Mouse (Mus musculus): ENCODE data around the gene Pdss2. TPM values are rescaled to one million over a fixed set of nuclear protein-coding genes. Genes with fewer than 3 reads are reported as not detected.
"Not testable (repeated sequence)": the region's sequence is repeated elsewhere in the genome, so short reads cannot be mapped to it uniquely, and the experiment has no call there.

The Pdss2 gene
- polyA plus RNA-seq, 1 experiment from 2014 or later = 17.6 TPM

DNA sequence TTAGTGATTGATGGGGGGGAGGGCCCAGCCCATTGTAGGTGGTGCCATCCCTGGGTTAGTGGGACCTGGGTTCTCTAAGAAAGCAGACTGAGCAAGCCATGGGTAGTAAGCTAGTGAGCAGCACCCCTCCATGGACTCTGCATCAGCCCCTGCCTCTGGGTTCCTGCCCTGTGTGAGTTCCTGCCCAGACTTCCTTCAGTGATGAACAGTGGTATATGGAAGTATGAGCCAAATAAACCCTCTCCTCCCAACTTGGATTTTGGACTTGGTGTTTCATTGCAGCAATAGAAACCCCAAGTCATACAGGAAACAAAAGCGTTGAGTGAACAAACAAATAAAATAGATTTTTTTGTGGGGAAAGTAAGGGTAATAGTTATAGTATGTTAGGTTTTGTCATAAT, 35.7 kb downstream of the Pdss2 start:
- H3K4me1 ChIP-seq (ENCODE audit: control insufficient read depth, insufficient read depth, low read length); H3K4me3 ChIP-seq (ENCODE audit: low read length); H3K27ac ChIP-seq (ENCODE audit: low read depth, low read length); H3K27me3 ChIP-seq (ENCODE audit: control insufficient read depth, insufficient read depth, low read length); H3K36me3 ChIP-seq (ENCODE audit: control insufficient read depth, insufficient read depth, low read length); H3K4me2 ChIP-seq (replicated peaks; ENCODE audit: low read depth, low read length); H3K9me3 ChIP-seq (ENCODE audit: control insufficient read depth, low read length); H3K9ac ChIP-seq (ENCODE audit: low read depth, low read length); ATAC-seq (ENCODE audit: low FRiP score, low TSS enrichment): not testable (repeated sequence)
- WGBS = no CpG with 5 or more reads among the region's 1 CpGs

- not testable (repeated sequence) for H3K27me3 ChIP-seq (ENCODE audit: control insufficient read depth, insufficient read depth, low read length); H3K4me2 ChIP-seq (replicated peaks; ENCODE audit: low read depth, low read length); H3K4me3 ChIP-seq (ENCODE audit: low read length); ATAC-seq (ENCODE audit: low FRiP score, low TSS enrichment); H3K4me1 ChIP-seq (ENCODE audit: control insufficient read depth, insufficient read depth, low read length); H3K36me3 ChIP-seq (ENCODE audit: control insufficient read depth, insufficient read depth, low read length); H3K9me3 ChIP-seq (ENCODE audit: control insufficient read depth, low read length); H3K9ac ChIP-seq (ENCODE audit: low read depth, low read length); H3K27ac ChIP-seq (ENCODE audit: low read depth, low read length)
- WGBS = 86% methylated on average over 8 of the region's 8 CpGs
Measured at GRCm38 (mm10) chr10:43257500-43257899, 36.2 kb downstream of the Pdss2 start.

DNA sequence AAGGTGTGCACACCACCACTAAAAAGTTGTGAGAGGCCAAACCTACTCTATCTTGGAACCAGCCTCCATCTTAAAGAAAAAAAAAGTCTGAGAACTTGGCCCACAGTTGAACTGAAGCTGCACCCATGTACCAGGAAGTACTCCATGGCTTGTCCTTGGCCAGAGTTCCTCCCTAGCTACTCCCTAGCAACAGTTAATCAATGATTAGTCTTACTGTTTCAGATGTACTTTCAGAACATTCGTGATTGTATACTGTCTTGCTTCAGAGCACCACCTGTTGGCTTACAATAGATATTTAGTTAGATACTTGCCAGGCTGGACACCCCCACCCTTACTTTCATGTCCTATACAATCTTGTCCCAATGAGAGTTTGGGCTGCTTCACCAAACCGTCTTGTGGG, 50.0 kb downstream of the Pdss2 start:
- no peak overlapping the region for H3K9ac ChIP-seq (ENCODE audit: low read depth, low read length)
- 82% methylated on average over 2 of the region's 2 CpGs for WGBS
- no peaks in the 10 kb centered on the region for H3K4me1 ChIP-seq (ENCODE audit: control insufficient read depth, insufficient read depth, low read length)
- H3K4me3 ChIP-seq (ENCODE audit: low read length) = no peak overlapping the region
- no peak overlapping the region for H3K4me2 ChIP-seq (replicated peaks; ENCODE audit: low read depth, low read length)
- 0 out of 2 replicates have a peak, but pooled peaks cover 4% of the 10 kb centered on the region for H3K9me3 ChIP-seq (ENCODE audit: control insufficient read depth, low read length)
- no peaks in the 10 kb centered on the region for H3K27me3 ChIP-seq (ENCODE audit: control insufficient read depth, insufficient read depth, low read length)
- no peak overlapping the region for H3K27ac ChIP-seq (ENCODE audit: low read depth, low read length)
- ATAC-seq (ENCODE audit: low FRiP score, low TSS enrichment) = no peak
- H3K36me3 ChIP-seq (ENCODE audit: control insufficient read depth, insufficient read depth, low read length) = no peaks in the 10 kb centered on the region

- WGBS = 89% methylated on average over 4 of the region's 4 CpGs
- ATAC-seq (ENCODE audit: low FRiP score, low TSS enrichment) = no peak
- 0 out of 2 replicates have a peak, but pooled peaks cover 4% of the 10 kb centered on the region for H3K9me3 ChIP-seq (ENCODE audit: control insufficient read depth, low read length)
- H3K27ac ChIP-seq (ENCODE audit: low read depth, low read length) = no peak overlapping the region
- no peaks in the 10 kb centered on the region; the same call in 1 of the 2 replicates for H3K4me1 ChIP-seq (ENCODE audit: control insufficient read depth, insufficient read depth, low read length)
- H3K9ac ChIP-seq (ENCODE audit: low read depth, low read length) = no peak overlapping the region
- no peaks in the 10 kb centered on the region for H3K27me3 ChIP-seq (ENCODE audit: control insufficient read depth, insufficient read depth, low read length)
- H3K36me3 ChIP-seq (ENCODE audit: control insufficient read depth, insufficient read depth, low read length) = no peaks in the 10 kb centered on the region
- no peak overlapping the region for H3K4me2 ChIP-seq (replicated peaks; ENCODE audit: low read depth, low read length)
- H3K4me3 ChIP-seq (ENCODE audit: low read length) = no peak overlapping the region
Measured at GRCm38 (mm10) chr10:43272381-43272780, 51.1 kb downstream of the Pdss2 start.

GRCm38 (mm10) chr10:43273057-43273456, 51.8 kb downstream of the Pdss2 start:
- no peaks in the 10 kb centered on the region for H3K27me3 ChIP-seq (ENCODE audit: control insufficient read depth, insufficient read depth, low read length)
- ATAC-seq (ENCODE audit: low FRiP score, low TSS enrichment) = no peak

GRCm38 (mm10) chr10:43275446-43275845, 54.2 kb downstream of the Pdss2 start:
- Histone ChIP-seq H3K4me3 (ENCODE audit: low read length) (no peak overlapping the region), H3K4me1 (ENCODE audit: control insufficient read depth, insufficient read depth, low read length) (peaks cover 3% of the 10 kb centered on the region; the same call in 1 of the 2 replicates)

More at GRCm38 (mm10) chr10:43273057-43273456, 51.8 kb downstream of the Pdss2 start:
- Histone ChIP-seq H3K27ac (ENCODE audit: low read depth, low read length) (no peak overlapping the region), H3K4me3 (ENCODE audit: low read length) (no peak overlapping the region), H3K4me2 (replicated peaks; ENCODE audit: low read depth, low read length) (no peak overlapping the region), H3K36me3 (ENCODE audit: control insufficient read depth, insufficient read depth, low read length) (no peaks in the 10 kb centered on the region), H3K4me1 (ENCODE audit: control insufficient read depth, insufficient read depth, low read length) (peaks cover 3% of the 10 kb centered on the region; the same call in 1 of the 2 replicates), H3K9ac (ENCODE audit: low read depth, low read length) (no peak overlapping the region), H3K9me3 (ENCODE audit: control insufficient read depth, low read length) (no peaks in the 10 kb centered on the region)
- WGBS = 91% methylated on average over 3 of the region's 3 CpGs

DNA sequence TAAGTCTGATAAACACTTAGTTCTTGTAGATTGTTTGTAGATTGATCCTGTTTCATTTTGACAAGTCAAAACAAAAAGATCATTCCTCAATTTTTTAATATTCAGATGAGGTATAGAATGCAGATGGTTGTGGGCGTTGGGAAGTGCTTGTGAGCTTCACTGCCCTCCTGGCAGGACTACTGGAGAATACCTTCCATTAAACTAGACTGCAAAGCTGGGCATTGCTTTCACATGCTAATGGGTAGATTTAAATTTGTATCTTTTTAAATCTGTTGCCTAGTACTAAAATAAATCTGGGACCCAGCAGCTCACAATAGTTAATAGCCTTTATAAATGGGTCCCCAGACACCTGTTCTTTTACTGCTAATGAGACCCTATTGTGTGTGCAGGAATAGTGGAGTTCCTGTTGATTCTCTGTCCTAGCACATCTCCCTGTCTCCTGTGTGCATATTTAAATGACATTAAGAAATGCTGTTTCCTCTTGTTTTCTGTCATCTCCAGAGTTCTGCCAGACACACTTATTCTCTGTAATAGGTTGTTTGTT, 54.9 kb downstream of the Pdss2 start:
- no peaks in the 10 kb centered on the region for H3K9me3 ChIP-seq (ENCODE audit: control insufficient read depth, low read length)
- H3K4me1 ChIP-seq (ENCODE audit: control insufficient read depth, insufficient read depth, low read length) = peaks cover 3% of the 10 kb centered on the region; the same call in 1 of the 2 replicates
- H3K27me3 ChIP-seq (ENCODE audit: control insufficient read depth, insufficient read depth, low read length) = no peaks in the 10 kb centered on the region
- H3K27ac ChIP-seq (ENCODE audit: low read depth, low read length) = no peak overlapping the region
- ATAC-seq (ENCODE audit: low FRiP score, low TSS enrichment) = no peak
- H3K4me3 ChIP-seq (ENCODE audit: low read length) = no peak overlapping the region
- no peak overlapping the region for H3K4me2 ChIP-seq (replicated peaks; ENCODE audit: low read depth, low read length)
- 83% methylated on average over 1 of the region's 1 CpGs for WGBS
- no peaks in the 10 kb centered on the region for H3K36me3 ChIP-seq (ENCODE audit: control insufficient read depth, insufficient read depth, low read length)
- H3K9ac ChIP-seq (ENCODE audit: low read depth, low read length) = no peak overlapping the region

More at GRCm38 (mm10) chr10:43275446-43275845, 54.2 kb downstream of the Pdss2 start:
- 79% methylated on average over 5 of the region's 5 CpGs for WGBS
- no peak overlapping the region for H3K4me2 ChIP-seq (replicated peaks; ENCODE audit: low read depth, low read length)
- ATAC-seq (ENCODE audit: low FRiP score, low TSS enrichment) = no peak
- no peak overlapping the region for H3K27ac ChIP-seq (ENCODE audit: low read depth, low read length)
- no peaks in the 10 kb centered on the region for H3K36me3 ChIP-seq (ENCODE audit: control insufficient read depth, insufficient read depth, low read length)
- no peak overlapping the region for H3K9ac ChIP-seq (ENCODE audit: low read depth, low read length)
- no peaks in the 10 kb centered on the region for H3K27me3 ChIP-seq (ENCODE audit: control insufficient read depth, insufficient read depth, low read length)
- H3K9me3 ChIP-seq (ENCODE audit: control insufficient read depth, low read length) = no peaks in the 10 kb centered on the region

DNA sequence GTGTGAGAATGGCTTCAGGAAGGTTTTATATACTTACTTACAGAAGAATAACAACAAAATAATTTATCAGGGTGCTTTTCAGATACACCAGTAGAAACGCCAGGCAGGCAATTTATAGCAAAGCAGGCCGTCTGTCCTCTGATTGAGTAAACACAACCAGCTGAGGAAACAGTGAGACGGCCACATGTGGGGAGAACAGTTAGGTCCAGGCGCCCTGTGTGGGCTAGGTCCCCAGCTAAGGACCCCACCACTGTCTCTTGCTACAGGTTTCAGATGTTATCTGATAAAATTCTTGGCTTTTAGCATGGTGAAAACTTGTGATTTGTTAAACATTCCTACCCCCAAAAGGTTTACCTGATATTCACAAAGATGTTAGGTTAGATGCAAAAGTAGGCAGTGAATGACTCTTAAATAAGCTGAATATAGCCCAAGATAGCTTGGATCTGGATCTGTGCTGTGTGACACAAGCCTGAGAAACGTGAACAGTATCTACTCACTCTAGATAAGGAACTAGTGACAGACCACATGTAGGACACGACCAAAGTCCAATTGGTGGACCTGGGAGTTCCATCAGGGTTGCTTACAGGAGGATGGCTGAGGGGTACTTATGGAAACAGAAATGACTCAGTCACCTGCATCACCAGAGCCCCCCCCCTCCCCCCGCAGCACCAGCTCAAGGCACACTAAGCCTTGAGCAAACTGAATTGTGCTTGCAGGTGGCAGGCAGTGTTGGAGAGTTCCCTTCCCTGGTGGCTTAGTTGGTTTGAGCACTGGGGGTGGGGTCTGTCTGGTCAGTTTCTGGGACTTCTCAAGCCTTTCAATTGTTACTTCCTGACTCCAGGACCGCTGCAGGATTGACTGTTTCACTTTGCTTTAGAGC, 56.2 kb downstream of the Pdss2 start:
- Histone ChIP-seq H3K4me3 (ENCODE audit: low read length) (no peak overlapping the region), H3K27ac (ENCODE audit: low read depth, low read length) (no peak overlapping the region), H3K27me3 (ENCODE audit: control insufficient read depth, insufficient read depth, low read length) (no peaks in the 10 kb centered on the region), H3K9ac (ENCODE audit: low read depth, low read length) (no peak overlapping the region), H3K4me1 (ENCODE audit: control insufficient read depth, insufficient read depth, low read length) (peaks cover 3% of the 10 kb centered on the region; the same call in 1 of the 2 replicates), H3K36me3 (ENCODE audit: control insufficient read depth, insufficient read depth, low read length) (no peaks in the 10 kb centered on the region), H3K4me2 (replicated peaks; ENCODE audit: low read depth, low read length) (no peak overlapping the region), H3K9me3 (ENCODE audit: control insufficient read depth, low read length) (no peaks in the 10 kb centered on the region)
- ATAC-seq (ENCODE audit: low FRiP score, low TSS enrichment) = no peak
- 49% methylated on average over 8 of the region's 8 CpGs for WGBS
